ENCODE assay signal across 30 mouse cellular contexts in genomic region chr4:125730751-125731150, GRCm38 (mm10).
"Had no signal": no experiment of that assay in that cellular context is flagged by ENCODE, and none has a peak within 500 bp of the region (broad histone marks: within the 10 kb centered on the region; RNA-seq: fewer than 3 reads in every experiment).

No protein-coding gene starts in this region.

- H3K4me1 ChIP-seq: liver, embryonic 12.5 days; liver, embryonic 13.5 days; liver, embryonic 15.5 days; lung, embryonic 15.5 days; megakaryocyte, embryonic 14.5 days had no signal

- H3K9me3 ChIP-seq: limb, embryonic 10.5 days; limb, embryonic 12.5 days; limb, embryonic 13.5 days; limb, embryonic 15.5 days; liver, embryonic 12.5 days; liver, embryonic 13.5 days; liver, embryonic 15.5 days; lung, embryonic 15.5 days; midbrain, embryonic 12.5 days; midbrain, embryonic 13.5 days; midbrain, embryonic 15.5 days; neural tube, embryonic 12.5 days had no signal

- DNase-seq: left cerebral cortex, postnatal 4 days; liver; liver, embryonic 13.5 days; liver, postnatal 0 days; lung, adult 18-20 months; lung, adult 2 months; lung, embryonic 14.5 days; lung, postnatal 10 days; lung, postnatal 14 days; lung, postnatal 36 days; midbrain, embryonic 14.5 days had no signal

- H3K36me3 ChIP-seq: limb, embryonic 10.5 days; limb, embryonic 12.5 days; limb, embryonic 13.5 days; limb, embryonic 15.5 days; liver, embryonic 12.5 days; liver, embryonic 13.5 days; liver, embryonic 15.5 days; lung, embryonic 15.5 days; midbrain, embryonic 10.5 days; midbrain, embryonic 12.5 days; midbrain, embryonic 13.5 days; midbrain, embryonic 15.5 days; neural tube, embryonic 12.5 days had no signal

- H3K4me2 ChIP-seq: limb, embryonic 12.5 days; limb, embryonic 13.5 days; limb, embryonic 15.5 days; liver, embryonic 11.5 days; liver, embryonic 12.5 days; liver, embryonic 13.5 days; liver, embryonic 15.5 days; lung, embryonic 14.5 days; lung, embryonic 15.5 days had no signal

- H3K9ac ChIP-seq: limb, embryonic 12.5 days; limb, embryonic 13.5 days; limb, embryonic 15.5 days; liver, embryonic 12.5 days; liver, embryonic 13.5 days; liver, embryonic 14.5 days; liver, embryonic 15.5 days; liver, postnatal 0 days; lung, embryonic 14.5 days; lung, embryonic 15.5 days; midbrain, embryonic 13.5 days; midbrain, embryonic 15.5 days; neural tube, embryonic 12.5 days had no signal

- H3K4me3 ChIP-seq: left cerebral cortex, adult 2 months; limb, embryonic 10.5 days; limb, embryonic 12.5 days; limb, embryonic 13.5 days; limb, embryonic 15.5 days; liver, embryonic 12.5 days; liver, embryonic 13.5 days; liver, embryonic 15.5 days; lung, embryonic 15.5 days; megakaryocyte, embryonic 14.5 days; midbrain, embryonic 10.5 days; midbrain, embryonic 12.5 days; midbrain, embryonic 13.5 days; midbrain, embryonic 15.5 days; myocyte had no signal

- H3K27ac ChIP-seq: left cerebral cortex, adult 2 months; limb, embryonic 10.5 days; limb, embryonic 12.5 days; limb, embryonic 13.5 days; limb, embryonic 15.5 days; liver, embryonic 12.5 days; liver, embryonic 13.5 days; liver, embryonic 14.5 days; liver, embryonic 15.5 days; lung, embryonic 15.5 days; macrophage; midbrain, embryonic 10.5 days; midbrain, embryonic 12.5 days; midbrain, embryonic 13.5 days; midbrain, embryonic 15.5 days had no signal

- ATAC-seq: liver, embryonic 12.5 days; liver, postnatal 0 days; lung, postnatal 0 days; midbrain, embryonic 13.5 days; midbrain, embryonic 15.5 days had no signal
